Mouse (Mus musculus) ES-Bruce4 (cell line): ENCODE measurements around the gene Slc9a3r1.
A peak's percentile ranks its signal among the peaks of the same experiment; 100 is the strongest.

Source experiments
- CTCF ChIP-seq: IDR thresholded peaks from one replicate; pipeline ENCODE4 v1.8.1; 2011; ENCODE audit warnings: low read depth, low read length
- POLR2A ChIP-seq: IDR thresholded peaks from one replicate; pipeline ENCODE4 v1.8.1; 2011; ENCODE audit warnings: low read length; ENCODE audit not compliant: insufficient read depth

DNA sequence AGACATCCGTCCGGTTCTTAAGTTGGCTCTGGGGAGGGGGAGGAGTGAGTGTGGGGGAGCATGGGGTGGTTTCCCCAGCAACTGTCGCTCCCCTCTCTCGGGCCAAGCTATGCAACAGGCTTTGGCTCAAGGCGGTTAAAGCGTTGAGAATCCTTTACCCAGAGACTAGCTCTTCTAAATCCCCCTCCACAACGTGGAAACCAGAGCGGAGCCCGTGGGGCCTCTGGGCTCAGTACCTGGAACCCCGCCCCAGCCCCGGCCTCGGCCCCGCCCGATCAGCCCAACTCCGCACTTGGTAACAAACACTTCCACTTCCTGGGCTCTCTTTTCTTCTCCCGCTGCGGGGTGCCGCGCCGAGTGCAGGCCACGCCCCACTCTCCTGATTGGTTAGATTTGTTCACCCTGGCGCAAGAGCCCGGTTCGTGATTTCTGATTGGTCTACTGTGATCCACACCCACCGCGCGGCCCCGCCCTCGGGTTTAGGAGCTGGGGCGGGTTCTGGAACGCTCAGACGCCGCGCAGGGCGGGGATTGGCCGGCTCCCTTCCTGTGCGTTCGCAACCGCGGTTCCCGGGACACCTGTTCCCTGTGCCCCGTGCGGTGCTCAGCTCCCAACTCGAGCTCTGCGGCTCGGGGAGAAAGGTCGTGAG is at the start of gene Slc9a3r1:
- TF ChIP-seq POLR2A (peak; percentile 87), CTCF (no peak)
